Mouse (Mus musculus) brain, embryonic 14.5 days (tissue): Measurements from ENCODE around the gene Zfp292.

Experiments used
- CTCF ChIP-seq: fragments of 200-500 bp; IDR thresholded peaks from 2 replicates; pipeline ENCODE4 v1.5.1; 2012; ENCODE audit warnings: inconsistent platforms, mild to moderate bottlenecking, moderate library complexity, borderline replicate concordance; ENCODE audit not compliant: insufficient read depth, insufficient read length; ENCODE audit errors: extremely low read depth
- POLR2A ChIP-seq: fragments of 200-500 bp; IDR thresholded peaks from 2 replicates; pipeline ENCODE4 v1.6.1; 2012; ENCODE audit warnings: mild to moderate bottlenecking, inconsistent platforms, borderline replicate concordance; ENCODE audit not compliant: poor library complexity, insufficient read depth, insufficient read length, severe bottlenecking; ENCODE audit errors: extremely low read depth

GRCm38 (mm10) chr4:34908127-34908526 is 25.4 kb upstream of the Zfp292 start:
- no peak for TF ChIP-seq POLR2A
- no peak for TF ChIP-seq CTCF
